Mouse (Mus musculus) right cerebral cortex, postnatal 14 days (tissue): ENCODE results near the gene Esp23.
"Not testable (repeated sequence)": the region's sequence is repeated elsewhere in the genome, so short reads cannot be mapped to it uniquely, and the experiment has no call there.

Experiments used
- DNase-seq: peaks from one replicate; pipeline ENCODE4 v3.0.0; 2022

Esp23 gene

GRCm38 (mm10) chr17:39076937-39077336, at the start of gene Esp23:
TSS of gene Esp23 (minus strand) at chr17:39077037.
- no peak for DNase-seq

GRCm38 (mm10) chr17:39107126-39107525, 30.3 kb upstream of the Esp23 start:
- DNase-seq = not testable (repeated sequence)

GRCm38 (mm10) chr17:39095034-39095433, 18.2 kb upstream of the Esp23 start, which contains the start of gene Esp22:
TSS of gene Esp22 (plus strand) at chr17:39095334.
- DNase-seq = no peak

- DNase-seq = no peak
Observed at GRCm38 (mm10) chr17:39063641-39064040, 13.2 kb downstream of the Esp23 start.

GRCm38 (mm10) chr17:39043241-39043640, 33.6 kb downstream of the Esp23 start, which contains the start of gene Gm21903:
TSS of gene Gm21903 (minus strand) at chr17:39043341.
- DNase-seq = no peak

GRCm38 (mm10) chr17:39036395-39036794, 40.4 kb downstream of the Esp23 start, which contains the start of gene Esp24:
TSS of gene Esp24 (plus strand) at chr17:39036695.
- DNase-seq = not testable (repeated sequence)
